Mouse (Mus musculus): Measurements from ENCODE around the gene Parvg.

Gene Parvg

DNA sequence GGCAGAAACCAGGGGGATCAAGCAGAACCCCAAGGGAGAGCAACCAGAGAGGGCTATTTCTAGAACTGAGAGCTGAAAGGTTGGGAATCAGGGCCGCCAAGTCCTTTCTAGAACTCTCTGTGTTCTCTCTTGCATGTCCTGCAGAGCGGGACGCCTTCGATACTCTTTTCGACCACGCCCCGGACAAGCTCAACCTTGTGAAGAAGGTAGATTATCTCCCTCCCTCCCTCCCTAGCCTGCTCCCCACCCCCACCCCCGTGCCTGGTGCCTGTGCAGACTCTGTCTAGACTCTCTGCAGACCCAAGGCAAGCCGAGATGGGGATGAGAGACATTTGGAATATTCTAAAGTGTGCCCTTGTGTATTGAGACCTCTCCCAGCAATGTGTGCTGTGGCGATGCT, 20.6 kb upstream of the Parvg start:
- DNase-seq (ENCODE audit: extremely low spot score, low read depth, low spot score) = no peak

GRCm38 (mm10) chr15:84305333-84305732, 18.5 kb upstream of the Parvg start:
- no peak for DNase-seq (ENCODE audit: extremely low spot score, low read depth, low spot score)

- no peak for DNase-seq (ENCODE audit: extremely low spot score, low read depth, low spot score)
These were observed 13.6 kb upstream of the Parvg start for GRCm38 (mm10) chr15:84310271-84310670.

DNA sequence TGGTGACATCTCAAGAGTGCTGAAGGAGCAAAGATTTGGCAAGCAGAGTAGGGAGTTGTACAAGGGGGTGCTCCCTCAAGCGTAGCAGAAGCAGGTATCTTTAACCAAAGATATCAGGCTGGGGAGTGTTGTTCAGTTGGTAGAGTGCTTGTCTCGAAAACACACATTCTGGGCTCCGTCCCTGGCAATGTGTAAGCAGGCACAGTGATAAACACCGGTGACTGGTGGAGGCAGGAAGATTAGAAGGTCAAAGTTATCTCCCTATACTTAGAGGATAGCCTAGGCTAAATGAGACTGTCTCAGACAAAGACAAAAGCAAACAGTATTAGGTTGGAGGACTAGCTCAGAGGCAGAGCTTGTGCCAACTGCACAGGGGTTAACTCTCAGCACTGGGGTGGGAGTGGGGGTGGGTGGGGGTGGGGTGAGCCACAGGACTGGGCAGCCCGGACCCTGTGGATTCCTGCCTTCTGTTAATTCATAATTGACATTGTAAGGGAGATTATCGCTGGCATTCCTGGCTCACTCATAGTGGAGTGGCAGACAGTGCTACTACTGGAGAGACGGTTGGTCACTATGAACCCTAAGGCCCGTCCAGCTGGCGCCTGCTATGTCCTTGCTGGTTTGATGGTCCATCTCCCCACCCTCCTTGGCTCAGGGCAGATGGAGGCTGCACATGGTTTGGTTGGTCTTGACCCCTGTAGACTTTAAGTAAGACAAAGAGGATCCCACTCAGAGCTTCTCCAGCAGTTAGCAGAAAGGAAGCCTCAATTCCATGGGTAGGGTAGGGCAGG, 12.3 kb upstream of the Parvg start:
- no peak for DNase-seq (ENCODE audit: extremely low spot score, low read depth, low spot score)

DNA sequence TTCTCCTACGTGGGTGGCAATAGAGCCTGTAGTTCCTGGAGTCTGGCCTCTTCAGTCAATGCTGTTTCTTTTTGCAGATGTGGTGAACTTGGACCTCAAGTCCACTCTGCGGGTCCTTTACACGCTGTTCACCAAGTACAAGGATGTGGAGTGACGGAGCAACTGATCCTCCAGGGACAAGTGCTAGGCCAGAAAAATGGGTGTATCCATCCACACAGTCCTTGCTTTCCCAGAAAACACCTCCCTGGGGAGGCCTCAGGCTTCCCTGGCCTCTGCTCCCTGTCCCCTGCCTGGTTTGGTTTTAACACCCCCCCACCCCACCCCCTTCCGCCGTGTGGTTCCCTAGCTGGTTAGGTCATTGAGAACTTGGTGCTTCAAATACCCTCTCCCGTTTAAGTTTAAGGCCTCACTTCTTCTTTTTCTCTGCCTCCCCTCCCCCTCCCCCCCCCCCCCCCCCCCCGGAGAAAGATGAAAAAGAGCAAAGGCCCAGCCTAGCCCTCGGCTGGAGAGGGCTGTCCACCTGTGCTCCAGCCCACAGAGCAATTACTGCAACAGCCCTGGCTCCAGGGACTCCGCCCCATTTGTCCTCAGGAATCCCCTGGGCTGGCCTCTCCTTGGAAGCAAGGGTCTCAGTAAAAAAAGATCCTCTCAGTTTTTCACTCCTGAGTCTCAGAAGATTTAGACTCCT, 10.8 kb upstream of the Parvg start:
- no peak for DNase-seq (ENCODE audit: extremely low spot score, low read depth, low spot score)

- no peak for DNase-seq (ENCODE audit: extremely low spot score, low read depth, low spot score)
These were observed 10.3 kb upstream of the Parvg start for GRCm38 (mm10) chr15:84313566-84313878.

DNA sequence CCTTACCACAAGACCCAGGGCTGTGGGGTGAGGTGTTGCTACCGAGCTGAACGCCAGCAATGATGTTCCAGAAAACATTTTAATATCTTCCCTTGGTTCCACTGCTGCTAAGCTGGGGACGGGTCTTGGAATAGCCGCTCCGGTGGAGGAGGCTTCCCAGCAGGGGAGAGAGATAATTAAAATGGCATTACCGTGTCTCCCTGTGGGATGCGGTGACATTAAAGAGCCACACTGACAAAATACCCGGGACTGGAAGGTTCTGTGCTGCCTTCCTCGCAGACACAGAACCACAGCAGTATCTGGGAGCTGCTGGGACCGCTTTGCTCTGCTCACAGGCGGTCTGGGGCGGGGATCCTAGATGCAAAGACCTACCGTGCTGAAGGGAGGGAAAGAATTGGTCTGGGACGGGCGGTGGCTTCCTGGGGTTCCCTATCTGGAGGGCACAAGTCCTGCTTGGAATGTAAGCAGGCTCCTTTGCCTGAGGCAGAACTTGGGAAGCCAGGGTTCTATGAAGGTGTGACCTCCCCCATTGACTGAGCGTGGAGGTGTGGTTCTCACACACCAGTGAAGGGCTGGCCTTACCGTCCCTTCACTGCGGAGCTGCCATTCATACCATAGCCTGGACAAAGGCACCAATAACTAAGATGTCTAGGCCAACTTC, 9.3 kb upstream of the Parvg start:
- no peak for DNase-seq (ENCODE audit: extremely low spot score, low read depth, low spot score)

- DNase-seq (ENCODE audit: extremely low spot score, low read depth, low spot score) = no peak
These were observed 8.4 kb upstream of the Parvg start for GRCm38 (mm10) chr15:84315276-84316046.

DNA sequence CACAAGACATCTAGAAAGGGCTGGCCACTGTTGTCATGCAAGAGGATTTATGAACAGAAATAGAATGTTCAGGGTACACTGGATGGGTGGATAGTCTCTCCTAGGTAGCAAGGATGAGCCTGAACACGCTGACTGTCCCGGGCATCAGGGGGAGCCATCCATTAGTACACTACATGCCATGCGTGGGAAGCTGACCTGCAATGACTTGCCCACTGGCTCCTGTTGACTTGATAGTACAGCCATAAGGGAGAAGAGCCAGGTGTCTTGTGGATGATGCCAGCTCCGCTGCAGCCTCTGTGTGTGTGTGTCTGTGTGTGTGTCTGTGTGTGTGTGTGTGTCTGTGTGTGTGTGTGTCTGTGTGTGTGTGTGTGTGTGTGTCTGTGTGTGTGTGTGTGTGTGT, 4.4 kb upstream of the Parvg start:
- no peak for DNase-seq (ENCODE audit: extremely low spot score, low read depth, low spot score)

DNA sequence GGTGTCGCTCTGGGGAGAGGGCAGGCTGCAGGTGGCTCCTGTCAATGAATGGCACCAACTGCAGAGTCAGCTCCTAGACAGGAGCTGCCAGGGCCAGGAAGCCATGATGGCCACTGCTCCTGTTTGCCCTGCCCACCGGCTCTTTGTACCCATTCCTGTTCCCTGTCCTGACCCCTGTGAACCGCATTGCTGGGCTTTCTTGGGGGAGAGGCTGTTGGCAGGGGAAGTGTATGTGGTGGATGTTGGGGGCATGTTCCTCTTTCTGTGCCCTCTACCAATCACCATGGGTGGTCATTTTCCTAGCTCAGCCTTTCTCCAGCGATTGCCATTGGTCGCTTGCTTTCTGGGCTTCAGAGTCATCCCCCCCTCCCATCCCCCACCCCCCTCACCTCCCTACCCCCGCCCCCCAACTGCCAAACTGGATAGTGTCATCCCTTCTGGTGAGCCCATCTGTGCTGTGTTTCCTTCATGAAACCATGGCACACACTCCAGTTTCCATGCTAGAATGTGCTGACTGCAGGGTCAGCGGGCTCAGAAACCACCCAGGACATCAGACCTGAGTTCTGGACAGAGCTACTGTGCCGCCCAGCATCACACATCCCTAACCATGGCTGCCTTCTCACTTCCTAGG, 2.2 kb upstream of the Parvg start:
- no peak for DNase-seq (ENCODE audit: extremely low spot score, low read depth, low spot score)

DNA sequence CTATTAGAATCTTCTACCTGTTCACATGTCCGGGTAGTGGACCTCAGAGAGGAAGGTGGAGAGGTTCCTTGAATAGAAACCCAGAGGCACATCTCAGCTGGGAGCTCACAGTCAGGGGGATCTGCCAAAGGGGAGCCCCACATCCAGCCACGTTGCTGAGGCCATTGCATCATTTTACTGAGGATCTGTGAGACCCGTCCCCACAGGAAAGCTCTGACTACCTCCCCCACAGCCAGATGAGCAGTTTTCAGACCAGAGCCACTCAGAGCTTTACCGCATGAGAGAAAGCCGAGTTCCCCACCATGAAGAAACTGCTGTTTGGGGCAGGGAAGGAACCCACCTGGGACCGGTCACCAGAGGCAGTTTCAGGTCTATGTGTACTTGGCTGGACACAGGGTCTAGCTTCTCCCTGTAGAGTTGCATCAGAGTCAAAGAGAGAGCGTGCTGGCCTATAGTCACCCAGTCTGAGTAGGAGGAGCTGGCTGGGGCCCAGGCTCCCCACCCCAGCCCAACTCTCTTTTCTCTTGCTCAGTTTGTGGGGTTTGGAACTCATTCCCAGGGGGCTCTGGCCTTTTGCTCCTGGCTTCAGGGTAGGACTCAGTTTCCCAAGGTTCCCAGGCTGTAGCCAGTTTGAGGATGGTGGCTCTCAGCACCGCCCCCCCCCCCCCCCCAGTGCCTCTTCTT, 1.2 kb downstream of the Parvg start:
- DNase-seq (ENCODE audit: extremely low spot score, low read depth, low spot score) = no peak

GRCm38 (mm10) chr15:84325736-84326135, 1.9 kb downstream of the Parvg start:
- no peak for DNase-seq (ENCODE audit: extremely low spot score, low read depth, low spot score)

DNA sequence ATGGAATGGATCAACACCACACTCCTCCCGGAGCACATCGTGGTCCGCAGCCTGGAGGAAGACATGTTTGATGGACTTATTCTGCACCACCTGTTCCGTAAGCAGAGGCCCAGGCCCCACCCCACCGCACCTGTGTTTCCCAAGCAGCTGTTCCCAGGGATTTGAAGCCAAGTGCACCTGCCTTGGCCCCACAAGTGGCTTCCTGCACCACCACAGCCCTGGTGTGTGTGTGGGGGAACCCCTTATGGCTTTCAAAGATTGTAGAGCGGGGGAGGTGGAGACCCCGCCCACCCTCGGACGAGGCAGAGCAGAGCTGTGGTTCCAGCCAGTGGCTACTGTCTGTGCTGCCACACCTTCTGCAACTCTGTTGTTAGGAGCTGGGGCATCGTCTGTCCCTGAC, 5.0 kb downstream of the Parvg start:
- DNase-seq (ENCODE audit: extremely low spot score, low read depth, low spot score) = no peak

DNA sequence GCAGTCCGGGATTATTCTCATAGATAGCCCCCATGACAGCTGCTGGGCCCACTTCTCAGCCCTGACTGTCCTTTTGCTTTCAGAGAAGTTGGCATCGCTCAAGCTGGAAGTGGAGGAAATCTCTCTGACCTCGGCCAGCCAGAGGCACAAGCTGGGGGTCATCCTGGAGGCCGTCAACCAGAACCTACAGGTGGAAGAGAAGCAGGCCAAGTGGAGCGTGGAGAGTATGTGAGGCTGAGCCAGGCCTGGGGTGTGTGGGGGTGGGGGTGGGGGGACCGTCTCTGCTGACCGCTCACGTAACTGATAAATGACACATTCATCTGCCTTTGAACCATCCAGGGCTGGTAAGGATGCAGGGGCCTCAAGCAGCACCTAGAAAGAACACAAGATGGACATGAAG, 6.1 kb downstream of the Parvg start:
- no peak for DNase-seq (ENCODE audit: extremely low spot score, low read depth, low spot score)

DNA sequence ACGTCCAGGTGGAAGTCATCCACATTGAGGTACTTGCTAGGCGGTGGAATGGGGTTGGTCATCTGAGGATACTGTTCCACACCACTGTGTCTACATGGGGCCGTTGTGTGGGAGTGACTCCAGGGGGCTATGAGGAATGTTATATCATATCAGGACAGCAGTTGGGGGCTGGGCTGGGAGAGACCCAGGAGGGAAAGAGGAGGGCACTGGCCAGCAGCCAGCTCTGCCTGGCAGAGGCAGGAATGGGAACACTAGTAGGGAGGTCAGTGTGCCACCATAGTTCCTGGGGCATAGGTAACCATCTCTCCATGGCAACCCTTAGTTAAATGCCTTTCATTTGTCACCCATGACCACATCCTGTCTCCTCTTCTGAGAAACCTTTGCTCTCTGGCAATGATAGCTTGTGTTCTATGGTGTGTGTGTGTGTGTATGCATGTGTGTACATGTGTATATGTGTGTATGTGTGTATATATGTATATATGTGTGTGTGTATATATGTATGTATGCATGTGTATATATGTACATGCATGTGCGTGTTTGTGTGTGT, 7.3 kb downstream of the Parvg start:
- no peak for DNase-seq (ENCODE audit: extremely low spot score, low read depth, low spot score)

DNA sequence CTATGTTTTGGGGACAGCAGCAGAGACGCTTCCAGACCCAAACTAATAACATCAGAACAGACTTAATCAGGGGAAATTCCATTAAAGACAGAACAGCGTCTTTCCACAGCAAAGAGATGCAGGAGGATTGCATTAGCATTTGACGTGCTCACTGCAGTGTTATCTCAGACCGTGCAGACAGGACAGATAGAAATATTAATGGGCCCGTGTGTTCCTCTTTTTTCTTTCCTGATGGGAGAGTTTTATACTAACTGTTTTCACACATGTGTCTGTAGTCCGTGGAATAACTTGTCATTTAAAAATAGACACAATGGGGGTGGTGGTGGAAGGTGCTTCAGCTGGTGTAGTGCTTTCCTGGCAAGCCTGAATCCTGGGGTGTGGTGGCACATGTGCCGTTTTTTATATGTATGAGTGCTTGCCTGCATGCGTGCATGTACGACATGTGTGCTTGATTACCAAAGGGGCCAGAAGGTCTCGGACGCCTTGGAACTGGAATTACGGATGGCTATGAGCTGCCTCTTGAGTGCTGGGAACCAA, 12.5 kb downstream of the Parvg start:
- no peak for DNase-seq (ENCODE audit: extremely low spot score, low read depth, low spot score)

DNA sequence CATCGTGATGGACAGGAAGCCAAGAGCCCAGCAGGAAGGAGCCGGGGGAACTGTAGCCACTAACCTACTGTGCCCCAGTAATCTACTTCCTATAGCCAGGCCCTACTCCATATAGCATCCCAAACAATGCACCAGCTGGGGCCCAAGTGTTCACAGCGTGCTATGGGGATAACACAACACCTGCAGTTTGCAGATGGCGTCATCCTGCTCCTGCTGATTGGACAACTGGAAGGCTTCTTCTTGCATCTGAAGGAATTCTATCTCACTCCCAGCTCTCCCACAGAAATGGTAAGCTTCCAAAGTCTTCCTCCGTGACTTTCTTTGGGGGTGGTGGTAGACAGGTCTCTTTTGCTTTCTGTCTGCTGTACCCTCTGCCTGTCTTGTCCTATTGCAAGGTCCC, 13.8 kb downstream of the Parvg start:
- DNase-seq (ENCODE audit: extremely low spot score, low read depth, low spot score) = no peak

DNA sequence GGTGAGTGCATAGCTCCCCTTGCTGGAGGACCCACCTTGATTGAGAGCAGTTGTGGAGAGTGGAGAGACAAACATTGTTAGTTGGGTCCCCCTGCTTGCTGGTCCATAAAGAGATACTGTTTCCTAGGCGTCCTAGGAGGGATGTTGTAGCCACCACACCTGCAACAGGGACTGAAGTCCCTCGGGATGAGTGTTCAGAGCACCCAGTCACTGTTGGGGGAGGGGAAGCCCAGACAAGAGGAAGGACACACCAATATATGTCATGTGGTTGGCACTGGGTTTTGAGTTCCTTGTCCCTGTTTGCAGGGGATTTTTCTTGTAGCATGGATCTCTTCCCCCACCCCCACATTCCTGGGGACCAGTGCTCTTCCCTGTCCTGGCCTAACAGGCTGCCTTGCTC, 17.1 kb downstream of the Parvg start:
- no peak for DNase-seq (ENCODE audit: extremely low spot score, low read depth, low spot score)

GRCm38 (mm10) chr15:84348769-84349168, 24.9 kb downstream of the Parvg start:
- no peak for DNase-seq (ENCODE audit: extremely low spot score, low read depth, low spot score)
